Mouse (Mus musculus): ENCODE measurements around the gene Nbeal2. TPM values are rescaled to one million over a fixed set of nuclear protein-coding genes. Genes with fewer than 3 reads are reported as not detected.
"Not testable (repeated sequence)": the region's sequence is repeated elsewhere in the genome, so short reads cannot be mapped to it uniquely, and the experiment has no call there.

Nbeal2 gene
- polyA plus RNA-seq (2017; shearing (Covaris generic)) = 10 to 100 TPM; 26.4 to 33.4 TPM

DNA sequence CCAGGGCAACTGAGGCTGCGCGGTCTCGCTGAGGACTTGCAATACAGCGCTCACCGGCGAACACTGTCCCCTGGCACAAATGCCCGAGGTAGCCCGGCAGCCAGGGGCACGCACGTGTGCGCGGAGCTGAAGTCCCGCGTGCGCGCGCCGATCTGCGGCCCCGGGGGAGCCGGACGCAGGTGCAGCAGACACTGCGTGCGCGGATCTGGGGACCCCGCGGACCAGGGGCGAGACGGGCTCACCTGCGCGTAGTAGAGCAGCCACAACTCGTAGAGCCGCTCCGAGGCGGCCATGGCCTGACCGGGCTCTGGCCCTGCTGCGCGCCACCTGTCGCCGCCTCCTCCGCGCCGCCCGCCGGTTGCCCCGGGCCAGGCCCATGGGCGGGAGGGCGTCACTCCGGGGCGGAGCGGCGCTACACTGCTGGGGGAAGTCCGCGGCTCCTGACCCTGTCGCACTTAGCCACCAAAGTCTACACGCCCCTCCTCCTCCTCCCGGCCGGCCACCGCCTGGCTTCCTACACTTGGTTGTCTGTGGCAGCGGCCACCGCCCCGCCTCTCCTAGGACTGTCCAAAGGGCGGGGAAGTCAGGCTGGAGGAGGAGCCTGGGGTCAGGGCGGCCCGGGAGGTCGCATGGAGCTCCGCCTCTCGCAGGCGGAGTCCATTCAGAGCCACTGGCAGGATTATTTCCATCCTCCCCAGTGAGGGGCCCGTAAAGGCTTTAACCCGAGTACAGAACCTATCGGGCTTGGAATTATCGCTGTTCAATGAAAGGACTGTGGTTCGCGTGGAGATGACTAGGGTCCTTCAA lies at the start of gene Nbeal2:
Gene Nbeal2, minus strand, starts transcription at position 507 of the 807 bp plus-strand sequence.
- ATAC-seq = peak; percentile 55

GRCm38 (mm10) chr9:110702848-110703247 lies 48.9 kb upstream of the Nbeal2 start:
- ATAC-seq = no peak

DNA sequence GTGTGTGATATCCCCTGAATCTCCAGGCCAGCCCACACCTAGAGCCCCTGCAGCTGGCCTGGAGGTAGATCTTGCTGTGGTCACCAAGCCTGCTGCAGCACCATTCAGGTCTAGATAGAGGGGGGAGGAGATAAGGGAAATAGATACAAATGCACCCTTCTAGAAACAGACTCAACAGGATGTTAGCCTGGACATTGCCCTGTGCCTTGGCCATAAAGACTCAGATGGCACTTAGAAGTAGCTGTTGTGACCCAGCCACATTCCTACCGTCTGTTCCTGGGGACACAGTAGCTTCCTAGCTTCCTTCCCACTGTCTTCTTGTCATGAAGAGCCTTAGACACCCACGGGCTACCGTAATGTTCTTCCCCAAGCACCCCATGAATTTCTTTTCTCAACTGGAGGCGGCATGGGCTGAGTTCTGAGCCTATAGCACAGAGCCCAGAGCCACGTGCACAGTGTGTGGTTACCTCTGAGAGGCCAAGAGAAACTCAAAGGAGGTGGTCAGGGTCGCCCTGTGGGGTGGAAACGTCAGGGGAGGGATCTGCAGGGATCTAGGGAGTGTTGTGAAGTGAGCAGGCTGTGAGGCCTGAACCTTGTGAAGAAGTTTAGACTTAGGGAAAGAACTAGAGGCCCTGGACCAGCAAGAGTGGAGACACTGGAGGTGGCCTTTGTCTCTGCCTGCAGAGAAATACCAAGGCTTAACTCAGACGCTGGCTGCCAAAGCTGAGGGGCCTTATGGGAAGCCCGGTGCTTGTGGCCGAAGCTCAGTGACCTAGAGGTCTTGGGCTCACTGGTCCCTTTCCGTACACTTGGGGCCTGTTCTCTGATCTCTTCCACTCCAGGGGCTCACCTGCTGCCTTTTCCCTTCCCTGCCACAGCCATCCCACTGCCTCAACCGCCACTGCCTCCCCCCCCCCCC lies 47.4 kb upstream of the Nbeal2 start:
- no peak for ATAC-seq

- ATAC-seq = no peak
These were observed 45.6 kb upstream of the Nbeal2 start for GRCm38 (mm10) chr9:110699574-110699973.

GRCm38 (mm10) chr9:110697465-110697864 lies 43.5 kb upstream of the Nbeal2 start:
- ATAC-seq = no peak

- no peak for ATAC-seq
These were observed 42.5 kb upstream of the Nbeal2 start for GRCm38 (mm10) chr9:110696427-110696826.

DNA sequence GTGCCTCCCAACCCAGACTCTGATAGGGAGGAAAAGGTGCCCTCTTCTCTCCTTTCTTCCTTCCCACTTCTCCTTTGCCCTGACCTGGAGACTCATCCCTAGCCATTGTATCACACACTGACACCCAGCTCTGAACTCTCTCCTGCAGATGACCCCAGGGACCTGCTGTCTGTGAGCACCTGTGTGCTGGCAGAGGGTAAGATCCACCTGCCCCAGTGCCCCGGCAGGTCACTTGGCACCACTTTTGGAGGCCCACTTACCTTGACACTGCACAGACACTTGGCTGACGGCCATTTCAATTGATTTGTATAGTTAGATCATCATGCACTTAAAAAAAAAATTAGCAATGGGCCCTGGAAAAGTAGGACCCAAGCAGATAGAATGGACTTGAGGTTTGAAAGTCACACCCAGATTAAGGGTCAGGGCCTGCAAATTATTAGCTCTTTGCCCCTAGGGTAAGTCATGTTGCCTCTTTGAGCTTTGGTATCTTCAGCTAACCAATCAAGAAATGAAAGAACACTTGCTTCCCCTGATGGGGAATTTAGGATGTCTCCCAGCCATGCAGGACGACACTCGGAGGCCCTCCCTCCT lies 41.3 kb upstream of the Nbeal2 start:
- ATAC-seq = no peak

GRCm38 (mm10) chr9:110689261-110689779 lies 35.4 kb upstream of the Nbeal2 start:
- ATAC-seq = no peak

DNA sequence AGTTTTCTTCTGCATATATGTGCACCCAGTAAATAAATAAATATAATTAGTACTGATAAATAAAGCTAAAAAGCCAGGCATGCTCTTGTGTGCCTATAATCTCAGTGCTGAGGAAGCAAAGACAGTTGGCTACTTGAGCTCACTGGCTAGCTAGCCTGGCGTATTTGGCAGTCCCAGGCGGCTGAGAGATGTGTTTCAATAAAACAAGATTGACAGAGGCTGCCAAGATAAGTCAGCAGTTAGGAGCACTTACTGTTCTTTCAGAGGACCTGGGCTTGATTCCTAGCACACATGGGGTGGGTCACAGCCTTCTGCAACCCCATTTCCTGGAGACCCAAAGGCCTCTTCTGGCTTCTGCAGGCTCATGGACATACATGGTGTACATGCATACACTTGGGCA lies 33.9 kb upstream of the Nbeal2 start:
- ATAC-seq = no peak

DNA sequence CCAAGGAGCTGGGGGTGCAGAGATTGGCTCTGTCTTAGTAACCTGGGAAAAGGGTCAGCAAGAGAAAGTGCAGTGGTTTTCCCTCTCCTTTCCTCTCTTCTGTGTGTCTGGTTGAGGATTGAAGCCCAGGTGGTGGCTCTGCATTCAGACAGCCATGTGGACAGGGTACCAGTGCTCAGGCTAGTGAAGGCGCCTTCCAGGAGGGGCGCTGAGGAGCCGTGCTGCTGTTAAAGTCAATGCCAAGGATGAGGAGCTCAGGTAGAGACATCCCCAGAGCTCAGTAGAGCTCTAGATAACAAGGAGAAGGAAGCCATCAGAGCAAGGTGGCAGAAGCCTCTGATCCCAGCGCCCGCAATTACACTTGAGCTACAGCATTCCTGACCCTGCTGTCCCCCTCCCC lies 33.1 kb upstream of the Nbeal2 start:
- no peak for ATAC-seq

- no peak for ATAC-seq
These were observed 32.5 kb upstream of the Nbeal2 start for GRCm38 (mm10) chr9:110686472-110686871.

DNA sequence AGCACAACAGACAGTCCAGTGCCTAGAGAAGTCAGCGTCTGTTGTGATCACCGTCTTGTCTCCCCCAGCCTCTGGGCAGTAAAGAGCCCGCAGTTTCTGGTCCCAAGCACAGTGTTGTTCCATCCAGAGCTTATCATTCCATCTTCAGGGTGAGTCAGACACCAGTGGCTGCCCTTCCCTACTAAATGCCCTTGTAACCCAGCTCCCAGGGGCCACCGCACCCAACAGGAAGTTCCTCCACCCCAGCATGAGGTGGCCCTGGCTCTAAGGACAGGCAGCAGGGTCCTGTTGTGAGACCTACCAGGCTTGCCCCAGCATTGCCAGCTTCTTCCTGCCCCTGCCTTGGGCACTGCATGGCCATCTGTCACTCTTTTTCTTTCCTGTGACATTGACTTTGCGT lies 31.6 kb upstream of the Nbeal2 start:
- ATAC-seq = peak; percentile 58

GRCm38 (mm10) chr9:110685187-110685586 lies 31.2 kb upstream of the Nbeal2 start:
- peak; percentile 83 for ATAC-seq

GRCm38 (mm10) chr9:110684100-110684831 lies 30.3 kb upstream of the Nbeal2 start:
- no peak for ATAC-seq

DNA sequence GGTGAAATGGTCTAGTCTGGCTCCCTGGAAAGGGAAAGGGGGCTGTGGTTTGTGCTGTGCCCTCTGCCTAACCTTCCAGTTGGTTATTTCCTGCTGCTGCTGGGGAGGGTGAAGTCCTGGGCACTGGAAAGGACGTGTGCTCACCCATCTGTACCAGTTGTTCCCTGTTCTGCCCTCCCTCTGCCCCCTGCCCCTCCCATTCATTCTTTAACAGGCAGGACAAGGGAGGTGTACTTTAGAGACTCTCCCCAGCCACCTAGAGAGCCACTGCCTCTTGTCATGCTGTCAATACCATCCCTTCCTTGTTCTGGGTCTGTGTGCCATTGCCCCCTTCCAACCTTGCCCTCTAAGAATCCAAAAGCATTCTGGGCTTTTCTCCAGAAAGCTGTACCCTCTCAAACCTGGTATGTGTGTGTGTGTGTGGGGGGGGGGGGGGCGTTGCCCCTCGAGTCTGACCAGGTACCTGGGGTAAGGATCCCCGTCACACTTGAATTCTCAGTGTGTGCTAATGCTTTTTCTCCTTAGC lies 29.7 kb upstream of the Nbeal2 start:
- no peak for ATAC-seq

GRCm38 (mm10) chr9:110682697-110683096 lies 28.7 kb upstream of the Nbeal2 start:
- not testable (repeated sequence) for ATAC-seq

DNA sequence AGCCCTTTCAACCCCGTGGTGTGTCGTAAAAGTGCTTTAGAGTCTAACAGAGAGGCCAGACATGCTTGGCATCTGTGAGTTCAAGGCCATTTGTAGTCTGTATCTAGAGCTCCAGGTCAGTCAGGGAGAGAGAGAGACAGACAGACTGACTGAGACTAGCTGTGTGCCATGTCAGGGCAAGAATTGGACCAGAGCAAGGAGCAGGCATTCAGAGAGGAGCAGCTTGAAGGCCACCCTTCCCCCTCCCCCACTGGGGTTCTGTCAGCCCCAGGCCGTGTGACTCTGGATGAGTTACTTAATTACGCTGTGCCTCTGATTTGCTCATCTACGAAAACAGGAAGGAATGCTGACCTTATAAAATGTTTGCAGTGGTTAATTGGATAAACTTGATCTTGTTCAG lies 28.3 kb upstream of the Nbeal2 start:
- no peak for ATAC-seq

DNA sequence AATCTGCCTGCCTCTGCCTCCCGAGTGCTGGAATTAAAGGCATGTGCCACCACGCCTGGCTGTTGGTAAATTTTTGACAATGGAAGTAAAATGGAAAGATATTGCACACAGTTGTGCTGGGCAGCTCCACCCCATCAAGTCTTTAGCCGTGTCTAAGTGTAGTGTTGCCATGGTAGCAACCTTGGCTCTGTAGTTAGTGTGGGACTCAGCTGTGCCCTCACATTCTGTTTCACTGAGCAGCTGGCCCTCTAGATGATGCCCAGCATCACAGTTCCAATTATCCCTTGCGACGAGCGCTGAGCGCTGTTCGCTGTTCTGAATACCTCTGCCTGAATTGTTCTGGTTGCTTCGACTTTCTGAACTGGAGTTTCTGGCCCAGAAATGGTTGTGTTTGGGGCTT lies 27.9 kb upstream of the Nbeal2 start:
- ATAC-seq = no peak

DNA sequence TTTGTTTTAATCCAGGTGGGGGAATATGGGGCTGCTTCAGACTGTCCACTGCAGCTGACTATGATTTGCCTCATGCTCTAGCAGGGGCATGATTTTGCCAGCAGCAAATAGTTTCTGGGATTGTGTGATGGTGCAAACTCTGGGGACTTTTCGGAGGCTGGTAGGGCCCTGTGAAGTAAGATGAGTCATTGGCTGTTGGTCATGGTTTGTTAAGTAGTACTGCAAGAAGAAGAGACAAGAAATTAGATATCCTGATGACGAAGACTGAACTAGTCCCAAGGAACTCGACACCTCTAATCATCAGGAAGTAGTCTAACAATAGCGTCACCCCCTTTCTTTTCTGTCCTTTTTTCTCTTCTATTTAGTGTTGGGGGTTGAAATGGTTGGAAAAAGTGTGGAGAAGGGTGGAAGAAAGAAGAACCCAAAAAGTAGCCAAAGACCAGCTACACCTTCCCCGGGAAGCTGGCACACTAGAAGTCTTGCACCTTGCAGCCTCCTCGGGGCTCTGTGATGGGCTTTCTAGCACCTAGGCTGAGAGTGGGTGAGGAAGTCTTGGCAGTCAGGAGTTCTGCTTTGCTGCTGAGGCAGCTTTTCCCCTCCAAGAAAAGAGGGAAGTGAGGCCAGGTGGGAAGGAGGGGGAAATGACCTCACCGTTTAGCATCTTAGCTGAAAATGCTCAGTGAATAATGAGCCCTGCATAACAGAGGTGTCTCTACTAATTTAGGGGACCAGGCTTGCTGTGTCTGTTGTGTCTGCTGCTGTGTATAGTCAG lies 27.0 kb upstream of the Nbeal2 start:
- no peak for ATAC-seq

DNA sequence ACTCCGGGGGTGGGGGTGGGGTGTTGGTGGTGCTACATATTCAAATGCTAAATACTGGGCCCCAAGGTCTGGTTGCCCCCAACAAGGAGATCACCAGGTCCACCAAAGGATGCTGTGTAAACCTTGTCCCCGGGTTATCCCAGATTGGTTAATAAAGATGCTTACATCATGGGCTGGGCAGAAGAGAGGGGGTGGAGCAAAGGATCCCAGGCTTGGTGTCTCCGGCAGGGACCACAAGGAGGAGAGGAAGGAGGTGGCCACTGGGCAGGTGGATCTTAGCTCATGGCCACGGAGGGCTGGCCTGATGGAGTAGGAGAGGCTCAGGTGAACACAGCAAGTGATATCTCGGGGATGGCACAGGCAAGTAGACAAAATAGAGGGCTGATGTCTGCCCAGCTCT lies 24.9 kb upstream of the Nbeal2 start:
- no peak for ATAC-seq

GRCm38 (mm10) chr9:110676492-110676911 lies 22.5 kb upstream of the Nbeal2 start:
- no peak for ATAC-seq

Data from activated CD4-positive, CD25-positive, alpha-beta regulatory T cell, adult 4 months (primary cell).